ENCODE assay signal across 16 mouse cellular contexts in genomic region chr11:54924145-54924544, GRCm38 (mm10). TPM values are rescaled to one million over a fixed set of nuclear protein-coding genes. Genes with fewer than 3 reads are reported as not detected.
"Had no signal": no experiment of that assay in that cellular context is flagged by ENCODE, and none has a peak within 500 bp of the region (broad histone marks: within the 10 kb centered on the region; RNA-seq: fewer than 3 reads in every experiment).

No protein-coding gene starts in this region.

- H3K4me2 ChIP-seq: neural tube, embryonic 15.5 days; stomach, embryonic 15.5 days had no signal

- H3K9me3 ChIP-seq: neural tube, embryonic 15.5 days; stomach, embryonic 15.5 days had no signal

- H3K4me1 ChIP-seq: neural tube, embryonic 15.5 days had no signal

- H3K9ac ChIP-seq: neural tube, embryonic 15.5 days; stomach, embryonic 15.5 days had no signal

- H3K27ac ChIP-seq: neural tube, embryonic 15.5 days; stomach, embryonic 15.5 days; stomach, postnatal 0 days had no signal

- DNase-seq: retina, postnatal 1 day; right cerebral cortex, adult 18-20 months; right cerebral cortex, postnatal 14 days; right cerebral cortex, postnatal 25 days; right cerebral cortex, postnatal 4 days; spleen, adult 18-20 months; thymus, adult 18-20 months; thymus, adult 2 months; thymus, postnatal 14 days; thymus, postnatal 25 days; thymus, postnatal 36 days; thymus, postnatal 4 days had no signal

- H3K4me3 ChIP-seq: neural tube, embryonic 15.5 days; stomach, embryonic 15.5 days had no signal

- H3K27me3 ChIP-seq: neural tube, embryonic 15.5 days; stomach, embryonic 15.5 days had no signal

RNA-seq across cellular contexts. Expression of gene Gpx3, which starts 21.9 kb away (rescaled TPM):
- total RNA-seq: neutrophil, adult 5-6 weeks had no signal
